Mouse (Mus musculus) frontal cortex, postnatal 36 days (tissue): ENCODE measurements around the gene Rhoq.

Experiments
- DNase-seq, 2 experiments: peaks; one replicate each; pipeline ENCODE4 v3.0.0; 2022; ENCODE audit warnings: low spot score in 2 of 2

Gene Rhoq

GRCm38 (mm10) chr17:86962894-86963585 is at the start of gene Rhoq:
TSS of gene Rhoq (plus strand) at chr17:86963082.
- DNase-seq: peak; percentile 80 to 85

- no peak for DNase-seq
Measured at GRCm38 (mm10) chr17:86915540-86915939, 47.3 kb upstream of the Rhoq start.

- DNase-seq: no peak
Measured at GRCm38 (mm10) chr17:86917048-86917447, 45.8 kb upstream of the Rhoq start, which contains the start of gene Tmem247. TSS of gene Tmem247 (plus strand) at chr17:86917348.

- no peak for DNase-seq
Measured at GRCm38 (mm10) chr17:86918786-86919185, 44.1 kb upstream of the Rhoq start.

- no peak for DNase-seq
Measured at GRCm38 (mm10) chr17:86919729-86920128, 43.2 kb upstream of the Rhoq start.

GRCm38 (mm10) chr17:86924679-86925078 is 38.2 kb upstream of the Rhoq start:
- DNase-seq: no peak

- no peak for DNase-seq
Measured at GRCm38 (mm10) chr17:86926836-86927235, 36.0 kb upstream of the Rhoq start.

- no peak for DNase-seq
Measured at GRCm38 (mm10) chr17:86929355-86929754, 33.5 kb upstream of the Rhoq start.

GRCm38 (mm10) chr17:86929981-86930380 is 32.9 kb upstream of the Rhoq start:
- DNase-seq: no peak

- DNase-seq: no peak
Measured at GRCm38 (mm10) chr17:86932896-86933295, 30.0 kb upstream of the Rhoq start.

- DNase-seq: no peak
Measured at GRCm38 (mm10) chr17:86937064-86937463, 25.8 kb upstream of the Rhoq start.

- DNase-seq: peak; percentile 66 to 73
Measured at GRCm38 (mm10) chr17:86937497-86938155, 25.3 kb upstream of the Rhoq start.

- DNase-seq: no peak
Measured at GRCm38 (mm10) chr17:86938683-86939082, 24.2 kb upstream of the Rhoq start.

- DNase-seq: no peak
Measured at GRCm38 (mm10) chr17:86942112-86942511, 20.8 kb upstream of the Rhoq start.

- no peak for DNase-seq
Measured at GRCm38 (mm10) chr17:86943158-86943557, 19.7 kb upstream of the Rhoq start.

GRCm38 (mm10) chr17:86946078-86946477 is 16.8 kb upstream of the Rhoq start:
- DNase-seq: no peak

- no peak for DNase-seq
Measured at GRCm38 (mm10) chr17:86947840-86948796, 14.8 kb upstream of the Rhoq start, which contains the start of gene Atp6v1e2. TSS of gene Atp6v1e2 (minus strand) at chr17:86947897.

- DNase-seq: no peak
Measured at GRCm38 (mm10) chr17:86948801-86949200, 14.1 kb upstream of the Rhoq start.

- DNase-seq: no peak
Measured at GRCm38 (mm10) chr17:86957239-86957638, 5.6 kb upstream of the Rhoq start.

GRCm38 (mm10) chr17:86957968-86958367 is 4.9 kb upstream of the Rhoq start:
- no peak for DNase-seq

GRCm38 (mm10) chr17:86961301-86961841 is 1.5 kb upstream of the Rhoq start:
- DNase-seq: no peak
